Mouse (Mus musculus) skeletal muscle tissue, adult 2 months (tissue): ENCODE measurements around the gene Olfr371.

Experiments
- DNase-seq: peaks from one replicate; pipeline ENCODE4 v3.0.0-alpha.2; 2012; ENCODE audit warnings: low read depth, low spot score

The Olfr371 gene

DNA sequence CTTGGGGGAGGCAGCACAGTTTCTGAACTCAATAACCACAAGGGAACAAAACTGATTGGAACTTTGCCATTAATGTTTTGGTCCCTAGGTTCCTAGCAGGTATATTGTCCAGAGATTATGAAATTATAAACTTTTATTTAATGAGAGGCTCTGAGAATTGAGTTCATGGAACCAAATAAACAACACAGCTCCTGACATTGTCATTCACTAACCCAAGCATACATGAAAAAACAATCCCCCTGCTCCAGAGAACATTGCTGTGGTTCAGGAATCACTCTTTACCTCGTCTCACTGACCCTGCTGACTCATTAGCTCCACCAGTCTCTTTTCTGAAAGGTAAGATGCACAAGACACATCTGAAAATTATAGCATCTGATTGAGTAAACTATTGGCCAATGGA, at the start of gene Olfr371:
Olfr371 (plus strand) TSS at position 301 of the 400 bp plus-strand sequence.
- no peak for DNase-seq

DNA sequence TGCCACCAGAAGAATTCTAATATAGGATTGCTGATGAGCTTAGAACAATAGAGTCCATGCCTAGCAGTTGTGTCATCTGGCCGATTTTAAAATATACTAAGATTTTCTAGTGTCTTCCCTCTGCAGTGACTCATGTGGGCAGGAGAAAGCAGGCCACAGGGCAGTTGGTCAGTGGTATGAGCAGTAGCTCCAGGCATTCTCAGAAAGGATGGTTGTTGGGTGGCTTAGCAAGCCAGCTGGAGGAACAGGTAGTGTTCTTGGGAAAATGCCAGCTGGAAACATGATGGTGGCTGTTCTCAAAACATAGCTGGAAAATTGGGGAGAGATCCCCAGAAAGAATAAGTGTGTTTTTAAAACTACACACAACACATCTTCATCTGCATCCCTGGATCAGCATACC, 33.4 kb upstream of the Olfr371 start:
- DNase-seq: no peak

DNA sequence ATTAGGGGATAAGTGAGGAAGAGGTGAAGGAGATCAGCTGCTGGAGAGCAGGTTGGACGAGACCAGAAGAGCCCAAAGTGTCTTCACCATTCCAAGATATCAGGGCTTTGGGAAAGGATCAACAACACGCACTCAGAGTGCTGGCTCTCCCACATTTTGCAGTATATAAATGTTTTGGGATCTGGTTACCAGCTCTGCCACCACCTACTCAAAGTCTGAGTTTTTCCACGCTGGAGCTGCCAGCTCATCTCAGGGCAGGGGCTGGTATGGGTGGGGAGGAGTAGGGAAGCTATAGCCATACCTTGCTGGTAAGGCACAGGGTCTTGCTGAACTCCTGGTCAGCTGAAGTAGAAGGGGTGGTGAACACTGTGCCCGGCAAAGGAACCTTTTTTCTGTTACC, 5.6 kb upstream of the Olfr371 start:
- no peak for DNase-seq

DNA sequence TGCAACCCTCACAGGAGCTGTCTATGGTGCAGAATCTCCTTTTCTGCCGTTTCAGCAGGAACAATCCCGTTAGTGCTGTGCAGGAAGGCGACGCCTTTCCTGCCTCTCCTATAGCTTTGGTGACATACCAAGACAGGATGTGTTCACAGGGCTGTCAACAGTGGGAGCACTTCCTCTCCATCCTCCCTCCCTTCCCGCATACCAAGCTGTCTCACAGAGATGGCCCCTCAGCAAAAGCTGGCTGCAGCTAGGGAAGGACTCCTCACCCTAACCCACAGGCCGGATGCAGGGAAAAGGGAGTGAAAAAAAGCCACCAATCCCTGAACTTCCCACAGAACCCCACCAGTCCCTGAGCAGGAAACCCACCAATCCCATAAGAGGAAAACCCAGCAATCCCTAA, 4.8 kb upstream of the Olfr371 start:
- DNase-seq: peak; percentile 3

DNA sequence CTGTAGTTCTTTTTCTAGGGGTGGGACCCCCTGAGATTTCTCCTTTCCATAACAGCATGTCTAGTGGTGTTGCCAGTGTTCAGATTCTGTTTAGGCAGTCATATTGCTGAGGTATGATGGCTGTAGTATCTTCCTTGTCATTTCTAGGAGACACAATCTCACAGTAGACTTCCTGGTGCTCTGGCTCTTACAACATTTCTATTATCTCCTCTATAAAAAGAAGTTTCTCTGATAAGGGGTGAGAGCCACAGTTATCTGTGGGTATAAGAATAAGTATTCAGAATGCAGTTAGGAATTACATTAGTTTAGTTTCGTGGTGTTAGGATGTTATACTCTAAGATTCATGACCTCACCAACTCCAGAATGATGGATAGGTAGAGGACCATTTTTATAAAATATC, 1.5 kb downstream of the Olfr371 start:
- no peak for DNase-seq
